Mouse (Mus musculus): Measurements from ENCODE around the gene 4932438H23Rik.

The 4932438H23Rik gene

GRCm38 (mm10) chr16:91004915-91005538 lies 89.9 kb downstream of the 4932438H23Rik start:
- DNase-seq, result no peak
